Mouse (Mus musculus) forebrain, embryonic 10.5 days (tissue): ENCODE results near the gene Tll2. TPM values are rescaled to one million over a fixed set of nuclear protein-coding genes. Genes with fewer than 3 reads are reported as not detected.

Experiments used
- polyA plus RNA-seq: library from polyadenylated mRNA; unstranded; fragments of >200 nt; fragmentation: Nextera tagmentation; extraction: Ambion mirVana; gene quantifications from 2 replicates; pipeline ENCODE4 v1.2.1, GENCODE M21; 2016

The Tll2 gene
- polyA plus RNA-seq, 1 experiment from 2014 or later, result 1.1 TPM

Other genes with a start within 250 kb of the Tll2 start
- gene Blnk, start 212.3 kb downstream of the Tll2 start, polyA plus RNA-seq, result 0.16 and 0.35 TPM in 2 replicates
- not detected in 2 replicates for gene Dntt, start 177.6 kb downstream of the Tll2 start, polyA plus RNA-seq
- not detected in 2 replicates for gene Opalin, start 129.7 kb downstream of the Tll2 start, polyA plus RNA-seq
- gene Tm9sf3, start 57.2 kb upstream of the Tll2 start, polyA plus RNA-seq, result 92.8 and 104 TPM in 2 replicates
- gene Pik3ap1, start 178.3 kb upstream of the Tll2 start, polyA plus RNA-seq, result 1.9 and 2.4 TPM in 2 replicates